Mouse (Mus musculus) ES-Bruce4 (cell line): ENCODE results near the gene Pxdn. TPM values are rescaled to one million over a fixed set of nuclear protein-coding genes. Genes with fewer than 3 reads are reported as not detected.

Source experiments
- H3K27ac ChIP-seq: 2 replicates; pipeline ENCODE4 v1.5.1; 2012; ENCODE audit warnings: low read length, inconsistent platforms; ENCODE audit not compliant: insufficient read depth
- H3K27me3 ChIP-seq: 2 replicates; pipeline ENCODE4 v1.6.1; 2012; ENCODE audit warnings: mild to moderate bottlenecking, low read length, inconsistent platforms; ENCODE audit not compliant: control insufficient read depth, poor library complexity, insufficient read depth, severe bottlenecking
- H3K36me3 ChIP-seq: 2 replicates; pipeline ENCODE4 v1.6.1; 2012; ENCODE audit warnings: inconsistent platforms, mild to moderate bottlenecking, low read length, moderate library complexity; ENCODE audit not compliant: control insufficient read depth, poor library complexity, insufficient read depth, severe bottlenecking
- H3K4me1 ChIP-seq: one replicate; pipeline ENCODE4 v1.8.1; 2011; ENCODE audit warnings: low read length; ENCODE audit not compliant: control insufficient read depth, insufficient read depth
- H3K4me3 ChIP-seq: 2 replicates; pipeline ENCODE4 v1.5.1; 2011; ENCODE audit warnings: low read depth, mild to moderate bottlenecking, low read length
- H3K9ac ChIP-seq: 2 replicates; pipeline ENCODE4 v1.6.1; 2012; ENCODE audit warnings: low read depth, mild to moderate bottlenecking, inconsistent platforms; ENCODE audit not compliant: poor library complexity, severe bottlenecking
- H3K9me3 ChIP-seq: replicated peaks from 2 replicates; pipeline ENCODE4 v1.6.1; 2012; ENCODE audit warnings: mild to moderate bottlenecking, low read length, inconsistent platforms; ENCODE audit not compliant: control insufficient read depth, poor library complexity, insufficient read depth, severe bottlenecking
- CTCF ChIP-seq: IDR thresholded peaks from one replicate; pipeline ENCODE4 v1.8.1; 2011; ENCODE audit warnings: low read depth, low read length
- EP300 ChIP-seq: IDR thresholded peaks from 2 replicates; pipeline ENCODE4 v1.6.1; 2011; ENCODE audit warnings: low read depth, low read length; ENCODE audit not compliant: insufficient read depth
- POLR2A ChIP-seq: IDR thresholded peaks from one replicate; pipeline ENCODE4 v1.8.1; 2011; ENCODE audit warnings: low read length; ENCODE audit not compliant: insufficient read depth
- polyA plus RNA-seq: library from polyadenylated mRNA; stranded (reverse); fragments of >200 nt; gene quantifications from 2 replicates; pipeline ENCODE4 v1.2.4, GENCODE M21; 2011; ENCODE audit warnings: low read depth; ENCODE audit not compliant: missing spikeins, insufficient read depth, insufficient read length

The Pxdn gene
- polyA plus RNA-seq, 1 experiment: 44.4 TPM

DNA sequence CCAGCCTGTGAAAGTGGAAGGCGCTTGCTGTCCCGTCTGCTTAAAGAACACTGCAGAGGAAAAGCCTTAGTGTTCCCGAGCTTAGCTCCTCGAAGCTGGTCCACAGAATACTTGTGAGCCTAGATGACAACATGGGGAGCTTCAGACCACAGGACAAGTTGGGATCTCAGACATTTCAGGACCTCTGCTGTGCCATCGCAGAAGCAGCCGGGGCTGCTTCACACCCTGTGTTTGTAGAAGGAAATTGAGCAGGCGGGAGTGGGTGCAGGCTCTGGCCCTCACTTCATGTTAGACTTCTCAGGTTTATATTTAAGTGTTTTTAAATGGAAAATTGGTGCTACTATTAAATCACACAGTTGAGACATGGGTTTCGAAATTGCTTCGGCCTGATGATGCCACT is 78.1 kb downstream of the Pxdn start:
- Histone ChIP-seq H3K4me1 (no peaks in the 10 kb centered on the region), H3K36me3 (no peaks in the 10 kb centered on the region), H3K4me3 (no peak overlapping the region), H3K27me3 (no peaks in the 10 kb centered on the region), H3K27ac (no peak overlapping the region), H3K9me3 (no peaks in the 10 kb centered on the region), H3K9ac (no peak overlapping the region)
- TF ChIP-seq EP300 (no peak), POLR2A (no peak), CTCF (no peak)

- H3K27ac ChIP-seq: no peak overlapping the region
- no peaks in the 10 kb centered on the region for H3K36me3 ChIP-seq
- no peak overlapping the region for H3K4me3 ChIP-seq
- no peaks in the 10 kb centered on the region for H3K9me3 ChIP-seq
- H3K4me1 ChIP-seq: no peaks in the 10 kb centered on the region
- H3K9ac ChIP-seq: no peak overlapping the region
- no peak for TF ChIP-seq POLR2A
- TF ChIP-seq EP300: no peak
- TF ChIP-seq CTCF: no peak
- H3K27me3 ChIP-seq: no peaks in the 10 kb centered on the region
Measured at GRCm38 (mm10) chr12:30017131-30017530, 79.7 kb downstream of the Pxdn start.

- no peaks in the 10 kb centered on the region for H3K36me3 ChIP-seq
- TF ChIP-seq POLR2A (no peak), CTCF (no peak), EP300 (no peak)
- H3K27me3 ChIP-seq: no peaks in the 10 kb centered on the region
- no peak overlapping the region for H3K9ac ChIP-seq
- H3K4me3 ChIP-seq: no peak overlapping the region
- no peaks in the 10 kb centered on the region for H3K9me3 ChIP-seq
- no peaks in the 10 kb centered on the region for H3K4me1 ChIP-seq
- no peak overlapping the region for H3K27ac ChIP-seq
Measured at GRCm38 (mm10) chr12:30020447-30020846, 83.0 kb downstream of the Pxdn start.

DNA sequence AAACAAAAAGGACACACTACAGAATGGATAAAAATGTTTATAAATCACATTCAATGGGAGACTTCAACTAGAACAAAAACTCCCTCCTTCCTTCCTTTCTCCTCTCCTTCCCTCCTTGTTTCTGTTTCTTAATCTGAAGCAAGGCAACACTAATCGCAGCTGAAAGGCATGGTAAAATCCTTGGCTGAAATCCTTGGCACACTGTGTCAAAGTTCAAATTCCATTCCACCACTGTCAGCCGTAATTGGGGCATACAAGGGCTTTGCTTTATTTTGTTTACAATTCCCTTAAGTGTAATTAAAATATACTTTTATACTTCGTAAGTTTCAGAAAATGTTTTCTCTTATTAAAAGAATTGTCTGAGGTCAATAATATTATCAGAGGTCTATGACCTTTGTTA is 86.1 kb downstream of the Pxdn start:
- TF ChIP-seq POLR2A (no peak), CTCF (no peak), EP300 (no peak)
- no peak overlapping the region for H3K4me3 ChIP-seq
- no peak overlapping the region for H3K9ac ChIP-seq
- H3K36me3 ChIP-seq: no peaks in the 10 kb centered on the region
- H3K4me1 ChIP-seq: no peaks in the 10 kb centered on the region
- no peak overlapping the region for H3K27ac ChIP-seq
- H3K27me3 ChIP-seq: no peaks in the 10 kb centered on the region
- no peaks in the 10 kb centered on the region for H3K9me3 ChIP-seq

- Histone ChIP-seq H3K9ac (no peak overlapping the region), H3K27ac (no peak overlapping the region), H3K4me1 (no peaks in the 10 kb centered on the region), H3K9me3 (no peaks in the 10 kb centered on the region), H3K27me3 (no peaks in the 10 kb centered on the region), H3K36me3 (no peaks in the 10 kb centered on the region), H3K4me3 (no peak overlapping the region)
- TF ChIP-seq EP300 (no peak), POLR2A (no peak), CTCF (no peak)
Measured at GRCm38 (mm10) chr12:30024264-30024825, 86.9 kb downstream of the Pxdn start.

GRCm38 (mm10) chr12:30027721-30028340 is 90.4 kb downstream of the Pxdn start:
- no peaks in the 10 kb centered on the region for H3K27me3 ChIP-seq
- no peaks in the 10 kb centered on the region for H3K9me3 ChIP-seq
- H3K36me3 ChIP-seq: no peaks in the 10 kb centered on the region
- H3K9ac ChIP-seq: no peak overlapping the region
- H3K27ac ChIP-seq: no peak overlapping the region
- TF ChIP-seq POLR2A (no peak), CTCF (no peak), EP300 (no peak)
- no peak overlapping the region for H3K4me3 ChIP-seq
- no peaks in the 10 kb centered on the region for H3K4me1 ChIP-seq
